Mouse (Mus musculus): ENCODE results near the gene Ap1m1. TPM values are rescaled to one million over a fixed set of nuclear protein-coding genes. Genes with fewer than 3 reads are reported as not detected.

The Ap1m1 gene
- polyA plus RNA-seq, 1 experiment from 2014 or later: 201 TPM

DNA sequence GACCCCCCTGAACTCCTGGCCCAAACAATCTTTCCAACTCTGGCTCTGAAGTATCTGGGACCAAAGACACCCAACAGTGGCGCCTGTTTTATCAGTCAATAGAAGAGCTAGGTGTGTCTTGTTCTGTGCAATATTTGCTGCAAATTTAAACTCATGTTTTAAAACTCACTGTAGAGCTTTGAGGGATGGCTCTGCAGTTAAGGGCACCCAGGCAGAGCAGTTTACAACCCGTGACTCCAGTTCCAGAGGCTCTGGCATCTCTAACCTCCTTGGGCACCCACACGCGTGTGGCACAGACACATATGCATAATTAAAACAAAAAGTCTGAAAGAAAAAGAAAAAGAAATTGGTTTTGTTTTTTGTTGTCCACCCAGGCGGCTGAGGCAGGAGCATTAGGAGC, 61.7 kb downstream of the Ap1m1 start:
- no peak for DNase-seq (ENCODE audit: low spot score)
- Histone ChIP-seq H3K4me1 (no peaks in the 10 kb centered on the region), H3K4me3 (no peak overlapping the region), H3K36me3 (no peaks in the 10 kb centered on the region), H3K9me3 (replicated peaks) (no peaks in the 10 kb centered on the region), H3K27ac (replicated peaks) (no peak overlapping the region), H3K27me3 (ENCODE audit: low read depth, poor library complexity, severe bottlenecking) (no peaks in the 10 kb centered on the region)
- WGBS: 84% methylated on average over 5 of the region's 5 CpGs

DNA sequence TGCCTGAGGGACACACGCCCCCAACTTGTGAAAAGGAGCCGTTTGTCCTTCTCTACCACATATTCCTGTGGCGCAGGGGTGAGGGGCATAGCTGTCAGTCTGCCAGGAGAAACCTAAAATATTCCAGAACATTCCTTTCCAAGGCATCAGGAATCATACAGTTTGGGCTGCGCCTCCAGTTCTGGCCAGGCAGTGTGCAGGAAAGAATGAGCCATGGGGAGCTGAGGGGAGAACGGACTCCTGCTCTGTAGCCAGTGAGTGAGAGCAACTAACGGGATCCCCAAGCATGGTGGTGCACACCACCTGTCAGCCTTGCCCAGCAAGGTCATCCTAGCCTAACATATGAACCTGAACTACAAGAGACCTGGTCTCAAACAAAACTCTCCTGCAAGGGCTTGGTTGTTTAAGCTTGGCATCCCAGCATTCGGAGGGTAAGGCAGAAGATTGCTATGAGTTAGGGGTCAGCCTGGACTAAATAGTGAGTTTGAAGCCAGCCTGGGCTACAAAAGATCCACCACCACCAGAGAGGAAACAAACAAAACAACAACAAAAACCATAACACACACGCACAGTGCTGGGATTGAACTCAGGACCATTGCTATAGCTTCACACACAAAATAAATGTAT, 63.3 kb downstream of the Ap1m1 start:
- no peak for DNase-seq (ENCODE audit: low spot score)
- Histone ChIP-seq H3K27me3 (ENCODE audit: low read depth, poor library complexity, severe bottlenecking) (no peaks in the 10 kb centered on the region), H3K36me3 (no peaks in the 10 kb centered on the region), H3K9me3 (replicated peaks) (no peaks in the 10 kb centered on the region), H3K27ac (replicated peaks) (no peak overlapping the region), H3K4me3 (no peak overlapping the region), H3K4me1 (no peaks in the 10 kb centered on the region)
- 82% methylated on average over 8 of the region's 8 CpGs for WGBS

DNA sequence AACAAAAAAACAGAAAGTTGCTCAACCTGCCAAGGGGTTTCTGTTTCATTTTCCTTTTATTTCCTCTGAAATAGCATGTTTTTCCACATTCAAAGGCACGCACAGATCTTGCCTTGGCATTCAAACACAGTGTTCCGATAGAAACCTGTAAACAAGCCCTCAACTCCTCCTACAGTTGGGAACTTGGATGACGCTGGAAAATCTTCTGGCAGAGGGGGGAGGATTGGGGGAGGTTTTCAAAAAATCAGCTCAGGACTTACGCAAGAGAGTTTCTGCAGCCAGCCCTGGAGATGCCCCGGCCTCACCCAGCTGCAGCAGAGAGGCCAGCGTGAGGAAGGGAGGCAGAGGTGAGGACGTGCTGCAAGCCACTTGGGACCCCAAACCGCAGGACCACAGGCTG, 63.8 kb downstream of the Ap1m1 start:
- DNase-seq (ENCODE audit: low spot score): no peak
- Histone ChIP-seq H3K4me1 (no peaks in the 10 kb centered on the region), H3K27me3 (ENCODE audit: low read depth, poor library complexity, severe bottlenecking) (no peaks in the 10 kb centered on the region), H3K4me3 (no peak overlapping the region), H3K36me3 (no peaks in the 10 kb centered on the region), H3K9me3 (replicated peaks) (no peaks in the 10 kb centered on the region), H3K27ac (replicated peaks) (no peak overlapping the region)
- 82% methylated on average over 8 of the region's 8 CpGs for WGBS

DNA sequence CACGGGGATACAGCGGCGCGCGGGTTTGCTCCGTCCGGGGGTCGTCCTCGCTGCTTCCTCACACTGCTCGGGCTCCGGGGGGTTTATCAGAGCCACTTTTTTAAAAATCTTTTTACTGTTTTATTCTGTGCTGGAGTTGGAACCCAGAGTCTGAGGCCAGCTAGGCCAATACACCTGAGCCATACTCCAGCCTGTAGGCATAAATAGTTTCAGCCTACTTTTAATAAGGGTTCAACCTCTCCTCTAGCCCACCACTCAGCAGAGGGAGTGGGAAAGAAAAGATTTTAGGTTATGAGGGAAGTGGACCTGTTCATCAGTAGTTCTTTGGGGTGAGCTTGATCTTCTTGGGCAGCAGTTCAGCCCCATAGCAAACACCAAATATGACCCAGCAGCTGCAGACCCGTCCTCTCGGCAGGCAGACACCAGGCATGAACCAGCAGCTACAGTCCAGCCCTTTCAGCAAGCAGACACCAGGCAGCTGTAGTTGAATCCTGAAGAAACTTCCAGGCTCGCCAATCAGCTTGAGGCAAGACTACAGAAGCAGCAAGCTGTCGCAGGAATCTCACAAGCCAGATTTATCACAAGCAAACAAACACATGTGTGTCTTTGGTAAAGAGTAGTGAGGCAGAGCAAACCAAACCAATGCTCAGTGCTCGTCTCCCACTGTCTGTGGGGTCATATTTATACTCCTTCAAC, 65.5 kb downstream of the Ap1m1 start, which contains the start of gene Gm10282:
Gene Gm10282 (minus strand): TSS at position 51 of the 696 bp plus-strand sequence.
- no peaks in the 10 kb centered on the region for H3K36me3 ChIP-seq
- no peaks in the 10 kb centered on the region for H3K4me1 ChIP-seq
- no peak within 1 kb of the TSS for H3K4me3 ChIP-seq
- WGBS: 80% methylated on average over 16 of the region's 16 CpGs
- H3K27me3 ChIP-seq (ENCODE audit: low read depth, poor library complexity, severe bottlenecking): no peaks in the 10 kb centered on the region
- H3K9me3 ChIP-seq (replicated peaks): no peaks in the 10 kb centered on the region
- DNase-seq (ENCODE audit: low spot score): no peak
- no peak within 1 kb of the TSS for H3K27ac ChIP-seq (replicated peaks)

DNA sequence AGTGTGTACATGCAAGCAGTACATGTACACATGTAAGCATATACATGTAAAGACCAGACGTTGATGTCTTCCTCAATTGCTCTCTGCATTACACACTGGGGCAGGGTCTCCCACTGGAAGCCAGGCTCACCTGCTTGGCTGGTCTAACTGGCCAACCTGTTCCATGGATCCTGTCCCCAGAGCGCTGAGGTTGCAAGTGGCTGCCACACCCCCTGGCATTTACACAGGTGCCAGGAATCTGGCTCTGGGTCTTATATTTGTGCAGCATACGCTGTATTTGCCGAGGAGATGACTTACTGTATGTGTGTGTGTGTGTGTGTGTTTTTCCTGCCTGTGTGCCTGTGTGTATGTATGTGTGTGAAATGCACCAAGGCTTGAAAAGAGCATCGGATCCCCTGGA, 67.1 kb downstream of the Ap1m1 start:
- no peak overlapping the region for H3K27ac ChIP-seq (replicated peaks)
- H3K36me3 ChIP-seq: no peaks in the 10 kb centered on the region
- no peaks in the 10 kb centered on the region for H3K27me3 ChIP-seq (ENCODE audit: low read depth, poor library complexity, severe bottlenecking)
- no peak overlapping the region for H3K4me3 ChIP-seq
- H3K9me3 ChIP-seq (replicated peaks): no peaks in the 10 kb centered on the region
- WGBS: 89% methylated on average over 5 of the region's 5 CpGs
- no peaks in the 10 kb centered on the region for H3K4me1 ChIP-seq
- no peak for DNase-seq (ENCODE audit: low spot score)

Other genes starting within 250 kb of the Ap1m1 start
- gene Cyp4f18, start 230.4 kb upstream of the Ap1m1 start, polyA plus RNA-seq (2016; fragmentation: Nextera tagmentation; extraction: Ambion mirVana): 0.32 and 0.36 TPM in 2 replicates
- gene Olfr372, start 198.8 kb upstream of the Ap1m1 start, polyA plus RNA-seq (2016; fragmentation: Nextera tagmentation; extraction: Ambion mirVana): not detected in 2 replicates
- gene Olfr373, start 156.8 kb upstream of the Ap1m1 start, polyA plus RNA-seq (2016; fragmentation: Nextera tagmentation; extraction: Ambion mirVana): 0.02 TPM in 1 of 2 replicates, not detected in the other
- gene Olfr374, start 133.0 kb upstream of the Ap1m1 start, polyA plus RNA-seq (2016; fragmentation: Nextera tagmentation; extraction: Ambion mirVana): not detected in 2 replicates
- 560 and 595 TPM in 2 replicates for gene Tpm4, start 105.0 kb upstream of the Ap1m1 start, polyA plus RNA-seq (2016; fragmentation: Nextera tagmentation; extraction: Ambion mirVana)
- 133 and 145 TPM in 2 replicates for gene Rab8a, start 78.8 kb upstream of the Ap1m1 start, polyA plus RNA-seq (2016; fragmentation: Nextera tagmentation; extraction: Ambion mirVana)
- 0.07 TPM in 1 of 2 replicates, not detected in the other for gene Hsh2d, start 50.4 kb upstream of the Ap1m1 start, polyA plus RNA-seq (2016; fragmentation: Nextera tagmentation; extraction: Ambion mirVana)
- not detected in 2 replicates for gene Cib3, start 27.2 kb upstream of the Ap1m1 start, polyA plus RNA-seq (2016; fragmentation: Nextera tagmentation; extraction: Ambion mirVana)
- gene Gm11034, start 26.4 kb upstream of the Ap1m1 start, polyA plus RNA-seq (2016; fragmentation: Nextera tagmentation; extraction: Ambion mirVana): not detected in 2 replicates
- gene Fam32a, start 20.3 kb upstream of the Ap1m1 start, polyA plus RNA-seq (2016; fragmentation: Nextera tagmentation; extraction: Ambion mirVana): 75.2 and 83.1 TPM in 2 replicates
- gene Gm10282, start 65.2 kb downstream of the Ap1m1 start, polyA plus RNA-seq (2016; fragmentation: Nextera tagmentation; extraction: Ambion mirVana): 38.0 and 38.7 TPM in 2 replicates
- gene Klf2, start 79.0 kb downstream of the Ap1m1 start, polyA plus RNA-seq (2016; fragmentation: Nextera tagmentation; extraction: Ambion mirVana): 4.0 and 4.1 TPM in 2 replicates
- gene Eps15l1, start 181.4 kb downstream of the Ap1m1 start, polyA plus RNA-seq (2016; fragmentation: Nextera tagmentation; extraction: Ambion mirVana): 71.2 and 77.2 TPM in 2 replicates
- gene Calr3, start 203.9 kb downstream of the Ap1m1 start, polyA plus RNA-seq (2016; fragmentation: Nextera tagmentation; extraction: Ambion mirVana): 1.8 and 2.1 TPM in 2 replicates
- 16.5 and 16.9 TPM in 2 replicates for gene 1700030K09Rik, start 203.9 kb downstream of the Ap1m1 start, polyA plus RNA-seq (2016; fragmentation: Nextera tagmentation; extraction: Ambion mirVana)
- gene Cherp, start 235.2 kb downstream of the Ap1m1 start, polyA plus RNA-seq (2016; fragmentation: Nextera tagmentation; extraction: Ambion mirVana): 96.8 and 105 TPM in 2 replicates